Mouse (Mus musculus): Measurements from ENCODE around the gene Snapc1.

Gene Snapc1

GRCm38 (mm10) chr12:73964291-73965281 is at the start of gene Snapc1:
Snapc1 (plus strand) TSS chr12:73964481.
- DNase-seq (ENCODE audit: extremely low read depth, low read depth): peak; percentile 90

GRCm38 (mm10) chr12:73918479-73918878 is 45.8 kb upstream of the Snapc1 start:
- no peak for DNase-seq (ENCODE audit: extremely low read depth, low read depth)

- no peak for DNase-seq (ENCODE audit: extremely low read depth, low read depth)
Observed at GRCm38 (mm10) chr12:73930266-73930665, 34.0 kb upstream of the Snapc1 start.

DNA sequence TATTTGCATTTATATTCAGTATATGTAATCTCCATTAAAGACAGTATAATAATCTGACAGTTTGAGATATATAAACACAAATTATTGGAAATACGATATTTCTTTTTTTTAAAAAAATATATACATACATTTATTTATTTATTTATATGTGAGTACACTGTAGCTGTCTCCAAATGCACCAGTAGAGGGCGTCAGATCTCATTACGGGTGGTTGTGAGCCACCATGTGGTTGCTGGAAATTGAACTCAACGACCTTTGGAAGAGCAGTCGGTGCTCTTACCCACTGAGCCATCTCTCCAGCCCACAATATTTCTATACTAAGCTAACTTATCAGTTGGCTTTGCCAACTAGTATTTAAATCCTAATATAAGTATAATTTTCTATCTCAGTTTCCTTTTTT is 33.0 kb upstream of the Snapc1 start:
- DNase-seq (ENCODE audit: extremely low read depth, low read depth): no peak

- no peak for DNase-seq (ENCODE audit: extremely low read depth, low read depth)
Observed at GRCm38 (mm10) chr12:73934528-73934927, 29.8 kb upstream of the Snapc1 start.

DNA sequence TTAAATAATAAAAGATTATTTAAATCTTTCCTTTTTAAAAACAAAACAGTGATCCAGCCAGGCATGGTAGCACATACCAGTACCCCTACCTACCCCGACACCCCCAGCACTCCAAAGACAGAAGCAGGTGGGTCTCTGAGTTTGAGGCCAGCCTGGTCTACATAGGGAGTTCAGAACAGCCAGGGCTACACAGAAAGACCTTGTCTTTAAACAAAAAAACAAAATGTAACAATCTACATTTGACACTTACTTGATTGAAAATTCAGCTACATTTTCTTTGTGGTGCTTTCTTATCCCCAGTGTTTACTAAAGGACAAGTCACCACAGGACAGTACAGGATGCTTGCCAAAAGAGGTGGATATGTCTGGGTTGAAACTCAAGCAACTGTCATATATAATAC is 26.9 kb upstream of the Snapc1 start, which contains the start of gene Gm49321:
Gene Gm49321 (plus strand): TSS at position 301 of the 400 bp plus-strand sequence.
- no peak for DNase-seq (ENCODE audit: extremely low read depth, low read depth)

- DNase-seq (ENCODE audit: extremely low read depth, low read depth): no peak
Observed at GRCm38 (mm10) chr12:73939542-73939941, 24.7 kb upstream of the Snapc1 start.

DNA sequence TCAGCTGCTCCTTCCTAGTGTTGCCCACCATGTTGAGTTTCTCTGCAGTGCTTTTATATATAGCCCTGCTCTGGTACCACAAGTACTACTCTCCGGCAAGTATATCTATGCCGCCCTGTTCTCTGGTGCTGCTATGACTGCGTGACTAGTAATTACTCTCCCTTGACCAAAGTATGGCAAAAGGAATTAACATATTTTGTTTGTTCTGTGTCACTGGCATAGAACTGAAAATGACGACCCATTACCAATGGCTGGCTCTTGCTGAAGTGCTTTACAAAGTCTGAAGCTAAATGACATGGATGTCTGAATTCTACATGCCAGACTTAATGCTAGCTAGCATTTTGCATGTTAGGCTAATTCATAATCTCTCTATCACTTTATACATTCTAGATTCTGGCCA is 15.9 kb upstream of the Snapc1 start:
- DNase-seq (ENCODE audit: extremely low read depth, low read depth): no peak

DNA sequence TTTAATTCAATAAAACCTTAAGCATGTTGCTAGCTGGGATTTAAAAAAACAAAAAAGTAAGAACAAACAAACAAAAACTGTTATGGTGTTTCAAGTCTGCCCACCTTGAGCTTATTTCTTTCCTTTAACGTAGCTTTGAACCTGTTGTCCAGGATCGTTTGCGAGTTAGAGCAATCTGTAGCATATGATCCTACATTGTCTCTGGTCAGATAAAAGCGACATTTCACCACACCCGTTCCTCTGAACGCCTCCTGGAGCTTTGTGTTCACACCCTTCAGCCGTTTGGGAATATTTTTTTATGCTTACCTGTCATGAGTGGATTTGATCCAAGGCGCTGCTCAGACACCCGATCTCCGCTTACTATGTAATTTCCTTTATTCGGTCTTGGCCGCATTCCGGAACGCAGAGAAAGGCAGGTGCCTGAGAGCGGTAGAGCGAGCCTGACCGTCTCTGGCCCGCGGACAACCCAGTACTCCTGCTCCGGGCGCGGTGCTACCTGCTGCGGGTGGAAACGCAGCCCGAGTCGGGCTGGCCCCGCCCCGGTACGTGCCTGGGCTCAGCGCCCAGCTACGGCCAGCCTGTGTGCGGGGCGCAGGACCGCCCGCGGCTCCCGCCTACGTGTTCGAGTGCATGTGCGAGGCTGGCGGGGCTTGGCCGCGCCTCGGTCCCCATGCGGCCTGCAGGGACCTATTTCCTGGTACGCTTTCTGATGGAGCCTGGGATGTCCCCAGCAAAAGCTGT is 14.8 kb upstream of the Snapc1 start:
- DNase-seq (ENCODE audit: extremely low read depth, low read depth): no peak

GRCm38 (mm10) chr12:73952879-73953278 is 11.4 kb upstream of the Snapc1 start:
- peak; percentile 59 for DNase-seq (ENCODE audit: extremely low read depth, low read depth)

GRCm38 (mm10) chr12:73953420-73954186 is 10.7 kb upstream of the Snapc1 start:
- peak; percentile 80 for DNase-seq (ENCODE audit: extremely low read depth, low read depth)

GRCm38 (mm10) chr12:73954785-73955184 is 9.5 kb upstream of the Snapc1 start:
- DNase-seq (ENCODE audit: extremely low read depth, low read depth): no peak

DNA sequence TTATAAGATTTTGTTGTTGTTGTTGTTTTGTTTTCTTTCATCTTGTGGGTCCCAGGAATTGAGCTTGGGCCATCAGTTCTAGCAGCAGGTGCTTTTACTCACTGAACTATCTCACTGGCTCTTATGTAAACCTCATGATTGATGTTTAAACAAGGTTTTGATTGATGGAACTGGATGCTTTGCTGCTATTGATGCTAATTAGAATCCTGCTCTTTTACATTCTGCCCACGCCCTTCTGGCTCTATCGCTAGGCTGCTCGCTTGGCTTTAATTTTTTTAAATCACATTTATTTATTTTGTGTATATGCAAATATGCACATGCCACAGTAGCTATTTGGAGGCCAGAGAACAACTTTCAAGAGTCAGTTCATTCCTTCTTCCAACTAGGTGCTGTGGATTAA is 6.6 kb upstream of the Snapc1 start:
- no peak for DNase-seq (ENCODE audit: extremely low read depth, low read depth)

DNA sequence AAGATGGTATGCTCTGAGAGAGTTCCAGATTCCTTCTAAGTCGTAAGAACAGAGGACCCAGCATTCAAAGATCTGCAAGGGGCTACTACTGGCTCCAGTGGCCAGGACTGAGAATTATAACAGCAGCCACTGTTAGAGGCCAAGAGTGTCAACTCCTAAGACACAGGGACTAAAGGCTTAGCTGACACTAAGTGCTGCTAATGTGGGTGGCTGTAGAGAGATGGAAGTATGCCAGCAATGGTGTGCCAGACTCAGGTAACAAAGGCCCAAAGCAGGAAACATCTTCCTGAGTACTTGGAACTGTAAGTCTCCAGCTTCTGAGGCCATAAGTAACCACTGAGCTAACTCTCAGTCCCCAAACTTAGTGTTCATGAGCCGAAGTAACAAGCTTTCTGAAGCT is 5.5 kb upstream of the Snapc1 start:
- DNase-seq (ENCODE audit: extremely low read depth, low read depth): no peak

DNA sequence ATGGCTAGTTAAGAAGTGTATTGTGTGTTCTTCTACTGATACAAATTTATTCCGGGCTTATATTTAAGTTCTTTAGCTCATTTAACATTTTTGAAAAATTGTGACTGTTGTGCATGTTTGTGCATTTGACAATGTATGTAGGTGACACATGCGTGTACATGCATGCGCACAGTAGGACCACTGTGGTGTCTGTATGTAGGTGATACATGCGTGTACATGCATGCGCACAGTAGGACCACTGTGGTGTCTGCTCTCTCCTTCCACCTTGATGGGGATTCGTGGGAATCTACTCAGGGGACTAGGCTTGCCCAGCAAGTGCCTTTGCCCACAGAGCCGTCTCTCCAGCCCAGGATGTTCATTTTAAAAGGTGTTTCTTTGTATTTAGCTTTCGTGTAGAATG is 4.9 kb downstream of the Snapc1 start:
- DNase-seq (ENCODE audit: extremely low read depth, low read depth): no peak

DNA sequence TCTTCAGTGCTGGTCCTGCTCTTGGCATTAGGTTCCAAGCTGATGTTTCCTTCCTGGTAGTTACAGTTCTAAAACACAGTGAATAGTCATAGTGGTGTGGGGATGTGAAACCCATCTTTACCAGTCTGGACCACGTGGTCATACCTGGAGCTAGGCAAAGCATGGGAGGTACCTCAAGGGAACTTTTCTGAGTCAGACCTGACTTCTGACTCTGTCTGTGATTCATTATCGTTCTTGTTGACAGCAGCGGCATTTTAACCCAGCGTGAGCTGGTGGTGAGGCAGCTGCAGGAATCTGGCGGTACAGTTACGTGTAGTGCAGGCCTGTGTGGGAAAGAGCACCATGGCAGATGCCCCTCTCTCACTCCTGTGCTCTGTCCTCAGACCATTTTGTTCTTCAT is 10.3 kb downstream of the Snapc1 start:
- no peak for DNase-seq (ENCODE audit: extremely low read depth, low read depth)

DNA sequence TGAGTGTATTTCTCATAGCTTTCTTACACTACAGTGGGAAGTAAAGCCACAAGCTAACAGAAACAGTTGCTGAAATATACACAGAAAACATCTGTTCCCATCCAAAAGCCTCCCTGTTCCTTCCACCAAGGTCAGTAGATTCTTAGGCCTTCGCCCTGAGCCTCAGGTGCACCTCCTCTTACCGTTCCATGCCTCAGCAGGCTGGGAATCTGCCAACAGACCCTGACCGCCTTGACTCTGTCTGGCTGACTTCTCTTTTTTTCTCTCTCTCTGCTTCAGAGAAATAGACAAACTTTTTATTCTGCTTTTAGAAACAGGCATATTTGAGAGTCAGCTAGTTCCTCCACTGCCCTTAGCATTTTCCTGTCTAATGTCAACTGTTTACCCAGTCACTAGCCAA is 13.9 kb downstream of the Snapc1 start:
- no peak for DNase-seq (ENCODE audit: extremely low read depth, low read depth)

- no peak for DNase-seq (ENCODE audit: extremely low read depth, low read depth)
Observed at GRCm38 (mm10) chr12:73979667-73980066, 15.4 kb downstream of the Snapc1 start.

- DNase-seq (ENCODE audit: extremely low read depth, low read depth): no peak
Observed at GRCm38 (mm10) chr12:73982533-73982932, 18.3 kb downstream of the Snapc1 start.

- DNase-seq (ENCODE audit: extremely low read depth, low read depth): no peak
Observed at GRCm38 (mm10) chr12:73986299-73986698, 22.0 kb downstream of the Snapc1 start.

GRCm38 (mm10) chr12:73988393-73989008 is 24.2 kb downstream of the Snapc1 start:
- DNase-seq (ENCODE audit: extremely low read depth, low read depth): no peak

All from MEL-GATA-1-ER (cell line).